Mouse (Mus musculus) liver, adult 2 months (tissue): ENCODE measurements at regions not wholly inside any gene's neighbourhood (a gene's known extent, or its start where the extent isn't known, plus 50 kb on each side); places are given as distances from the start of the nearest gene placed in this dataset.

Source experiments
- CTCF ChIP-seq: fragments of 200-500 bp; IDR thresholded peaks from 2 replicates; pipeline ENCODE4 v1.5.1; 2011; ENCODE audit warnings: low read depth, low read length, control low read depth
- POLR2A ChIP-seq: fragments of 200-500 bp; IDR thresholded peaks from 2 replicates; pipeline ENCODE4 v1.6.1; 2011; ENCODE audit warnings: low read length, control low read depth; ENCODE audit not compliant: insufficient read depth; ENCODE audit errors: extremely low read depth

GRCm38 (mm10) chr13:113516102-113516501, 102.3 kb downstream of the Snx18 start:
- no peak for TF ChIP-seq CTCF
- TF ChIP-seq POLR2A, result no peak
